Mouse (Mus musculus) forebrain, embryonic 10.5 days (tissue): Measurements from ENCODE around the gene Tmem178b. TPM values are rescaled to one million over a fixed set of nuclear protein-coding genes. Genes with fewer than 3 reads are reported as not detected.

ENCODE experiments used
- DNase-seq: peaks from one replicate; pipeline ENCODE4 v3.0.0-alpha.2; 2017; ENCODE audit warnings: low spot score; ENCODE audit errors: extremely low spot score
- H3K27ac ChIP-seq: fragments of 300-500 bp; sonication (generic); 2 replicates; pipeline ENCODE4 v1.5.1; 2016; ENCODE audit warnings: mild to moderate bottlenecking
- H3K27me3 ChIP-seq: fragments of 300-500 bp; sonication (generic); 2 replicates; pipeline ENCODE4 v1.6.1; 2016; ENCODE audit warnings: mild to moderate bottlenecking; ENCODE audit not compliant: poor library complexity, severe bottlenecking
- H3K36me3 ChIP-seq: fragments of 300-500 bp; sonication (generic); replicated peaks from 2 replicates; pipeline ENCODE4 v1.6.1; 2016; ENCODE audit warnings: mild to moderate bottlenecking, moderate library complexity
- H3K4me1 ChIP-seq: fragments of 300-500 bp; sonication (generic); 2 replicates; pipeline ENCODE4 v1.6.1; 2016
- H3K4me3 ChIP-seq: fragments of 300-500 bp; sonication (generic); 2 replicates; pipeline ENCODE4 v1.5.1; 2016; ENCODE audit warnings: mild to moderate bottlenecking, moderate library complexity
- H3K9me3 ChIP-seq: fragments of 300-500 bp; sonication (generic); 2 replicates; pipeline ENCODE4 v1.6.1; 2016; ENCODE audit warnings: mild to moderate bottlenecking, moderate library complexity
- WGBS: fragments of 180-500 bp; shearing (Covaris S2); methylation state at CpG from one replicate; pipeline ENCODE4 v1.1.7; 2016; 5-methylcytosine and 5-hydroxymethylcytosine counted together
- polyA plus RNA-seq: library from polyadenylated mRNA; unstranded; fragments of >200 nt; fragmentation: Nextera tagmentation; extraction: Ambion mirVana; gene quantifications from 2 replicates; pipeline ENCODE4 v1.2.1, GENCODE M21; 2016

Gene Tmem178b
- polyA plus RNA-seq, 1 experiment from 2014 or later: 1.3 TPM

DNA sequence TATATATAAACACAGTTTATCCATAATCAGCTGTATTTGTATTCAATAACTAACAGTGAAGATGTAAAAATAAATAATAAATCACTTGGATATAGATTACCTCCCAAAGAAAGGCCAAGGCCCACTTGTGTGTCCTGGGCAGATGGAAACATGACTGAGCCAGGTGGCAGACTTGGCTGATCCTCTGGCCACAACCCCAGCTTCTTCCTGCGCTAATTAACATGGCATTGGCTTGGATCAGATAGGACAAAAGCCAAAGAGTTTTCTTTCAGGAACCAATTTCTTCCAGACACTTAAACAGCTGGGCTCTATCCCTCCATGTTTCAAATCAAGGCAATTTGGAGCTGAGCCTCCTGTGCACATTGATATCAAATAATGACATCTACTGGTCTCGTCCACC is 355.9 kb downstream of the Tmem178b start:
- Histone ChIP-seq H3K4me3 (no peak overlapping the region), H3K27me3 (no peaks in the 10 kb centered on the region), H3K4me1 (no peaks in the 10 kb centered on the region), H3K9me3 (no peaks in the 10 kb centered on the region), H3K36me3 (no peaks in the 10 kb centered on the region), H3K27ac (no peak overlapping the region)
- WGBS: 86% methylated on average over 2 of the region's 2 CpGs
- no peak for DNase-seq

DNA sequence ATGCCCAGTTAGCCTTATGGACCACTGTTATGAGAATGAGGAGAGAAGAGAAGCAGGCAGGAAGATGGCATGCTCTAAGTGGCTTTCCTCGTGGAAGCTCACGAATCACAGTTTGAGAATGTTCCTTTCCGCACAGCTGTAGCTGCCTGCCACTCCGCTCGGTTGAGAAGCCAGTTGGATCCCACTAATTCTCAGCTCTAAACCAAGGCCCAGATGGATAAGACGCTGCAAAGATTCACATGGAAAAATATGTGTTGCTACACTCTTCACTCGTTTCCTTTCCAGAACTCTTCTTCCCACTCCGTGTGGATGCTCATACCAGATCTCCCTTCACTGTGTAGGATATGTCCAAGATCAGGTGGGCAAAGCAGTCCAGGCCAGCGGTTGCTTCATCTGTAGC is 356.9 kb downstream of the Tmem178b start:
- H3K4me1 ChIP-seq: no peaks in the 10 kb centered on the region
- no peak for DNase-seq
- WGBS: 90% methylated on average over 9 of the region's 9 CpGs
- H3K27ac ChIP-seq: no peak overlapping the region
- H3K9me3 ChIP-seq: no peaks in the 10 kb centered on the region
- H3K4me3 ChIP-seq: no peak overlapping the region
- no peaks in the 10 kb centered on the region for H3K36me3 ChIP-seq
- H3K27me3 ChIP-seq: no peaks in the 10 kb centered on the region

DNA sequence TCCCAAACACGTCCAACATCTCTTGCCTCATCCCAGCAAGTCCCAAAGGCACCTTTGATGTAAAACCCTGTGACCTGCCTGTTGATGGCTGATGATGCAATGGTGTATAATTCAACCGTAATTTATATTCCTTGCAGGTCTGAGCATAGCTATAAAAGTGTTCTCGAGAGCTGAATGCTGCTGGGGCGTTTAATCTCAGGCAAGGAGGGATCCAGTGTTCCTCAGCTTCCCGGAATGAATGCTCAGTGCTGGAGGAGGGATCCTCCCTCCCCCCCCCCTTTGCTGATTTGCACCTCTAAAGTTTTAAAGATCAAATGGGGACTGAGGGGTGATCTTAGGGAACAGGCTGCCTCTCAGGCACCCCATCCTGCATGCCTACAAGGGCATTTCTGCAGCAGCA is 361.0 kb downstream of the Tmem178b start:
- no peak overlapping the region for H3K4me3 ChIP-seq
- H3K9me3 ChIP-seq: no peaks in the 10 kb centered on the region
- 0 out of 2 replicates have a peak, but pooled peaks cover 3% of the 10 kb centered on the region for H3K4me1 ChIP-seq
- 66% methylated on average over 5 of the region's 5 CpGs for WGBS
- H3K27me3 ChIP-seq: no peaks in the 10 kb centered on the region
- H3K36me3 ChIP-seq: no peaks in the 10 kb centered on the region
- no peak overlapping the region for H3K27ac ChIP-seq
- DNase-seq: no peak

DNA sequence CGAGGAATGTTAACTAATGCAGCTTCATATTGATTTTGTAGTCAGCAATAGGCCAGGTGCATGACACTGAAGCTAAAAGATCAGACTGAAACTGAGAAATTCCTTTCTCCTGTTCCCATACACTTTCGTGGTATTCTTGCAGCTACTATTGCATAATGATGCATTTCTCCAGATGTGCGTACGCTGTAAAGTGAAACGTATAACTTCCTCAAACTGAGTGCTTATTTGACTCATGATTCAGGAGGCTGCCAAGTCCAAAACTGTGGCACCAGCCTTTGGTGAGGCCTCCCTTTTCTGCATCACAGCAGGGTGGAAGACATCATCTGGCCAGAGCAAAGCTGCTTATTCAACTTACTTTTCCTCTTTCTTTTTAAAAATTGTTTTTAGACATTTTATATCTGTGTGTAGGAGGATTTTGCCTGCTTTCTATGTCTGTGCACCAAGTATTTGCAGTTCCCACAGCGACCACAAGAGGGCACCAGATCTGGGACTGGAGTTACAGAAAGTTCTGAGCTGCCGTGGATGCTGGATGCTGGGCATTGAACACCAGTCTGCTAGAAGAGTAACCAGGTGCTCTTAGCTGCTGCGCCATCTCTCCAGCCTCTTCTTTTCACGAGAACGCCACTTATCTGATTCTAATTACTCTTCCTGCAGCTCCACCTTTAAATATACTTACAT is 362.9 kb downstream of the Tmem178b start:
- H3K4me1 ChIP-seq: 0 out of 2 replicates have a peak, but pooled peaks cover 3% of the 10 kb centered on the region
- H3K9me3 ChIP-seq: no peaks in the 10 kb centered on the region
- H3K36me3 ChIP-seq: no peaks in the 10 kb centered on the region
- no peak overlapping the region for H3K27ac ChIP-seq
- no peak overlapping the region for H3K4me3 ChIP-seq
- 51% methylated on average over 10 of the region's 10 CpGs for WGBS
- no peaks in the 10 kb centered on the region for H3K27me3 ChIP-seq
- peak; percentile 77 for DNase-seq

DNA sequence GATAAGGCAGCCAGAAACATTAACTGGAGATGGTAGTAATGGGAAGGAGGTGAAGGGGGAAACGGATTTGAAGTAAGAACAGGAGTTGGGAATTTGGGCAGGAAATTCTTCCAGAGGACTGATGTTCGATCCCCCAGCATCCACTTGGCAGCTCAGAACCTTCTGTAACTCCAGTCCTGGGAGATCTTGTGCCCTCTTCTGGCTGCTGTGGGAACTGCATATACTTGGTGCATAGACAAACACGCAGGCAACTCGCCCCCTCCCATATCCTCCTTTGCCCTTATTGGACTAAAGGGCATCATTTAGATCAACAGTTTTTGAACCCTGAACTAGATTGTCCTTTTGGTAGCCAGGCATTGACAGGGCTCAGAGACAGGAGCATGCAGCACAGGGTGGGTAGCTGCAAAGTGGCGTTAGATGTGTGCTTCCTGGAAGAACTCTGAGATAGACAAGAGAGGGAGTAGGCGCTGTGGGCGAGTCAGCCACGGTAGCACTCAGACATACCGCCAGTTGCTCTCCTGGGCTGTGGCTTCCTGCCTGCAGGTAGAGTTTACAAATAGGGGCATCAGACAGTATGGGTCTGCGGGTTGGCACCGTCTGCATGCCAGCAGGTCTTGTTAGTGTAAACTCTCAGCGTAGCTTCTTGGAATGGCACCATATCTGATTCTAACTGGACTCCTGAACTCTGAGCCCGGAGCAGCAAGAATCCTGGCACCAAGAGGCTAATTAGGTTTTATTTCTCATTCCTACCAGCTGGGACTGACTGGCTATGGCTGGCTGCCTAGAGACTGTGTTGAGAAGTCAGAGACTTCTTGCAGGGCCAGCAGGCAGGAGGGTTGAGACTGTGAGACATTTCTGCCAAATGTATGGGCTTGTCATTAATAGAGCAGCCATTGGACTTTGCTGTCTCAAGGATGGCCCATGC is 364.0 kb downstream of the Tmem178b start:
- 0 out of 2 replicates have a peak, but pooled peaks cover 3% of the 10 kb centered on the region for H3K4me1 ChIP-seq
- 71% methylated on average over 13 of the region's 13 CpGs for WGBS

DNA sequence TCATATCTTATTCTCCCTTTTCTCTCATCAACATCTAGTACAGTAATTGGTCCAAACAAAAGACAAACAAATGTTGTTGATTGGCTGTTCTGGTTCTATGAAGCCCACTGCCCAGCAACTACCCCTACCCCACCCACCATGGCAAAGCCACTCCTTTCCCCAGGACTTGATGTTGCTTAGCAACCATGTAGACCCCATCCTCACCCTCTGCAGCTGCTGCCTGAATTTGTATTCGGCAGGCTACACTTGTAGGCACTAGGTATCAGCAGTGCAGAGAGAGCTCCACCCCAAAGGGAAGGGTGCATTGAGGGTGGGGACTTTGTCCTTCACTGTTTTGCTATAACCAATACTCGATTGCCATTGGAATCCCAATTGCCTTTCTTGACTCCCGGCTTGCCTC is 365.8 kb downstream of the Tmem178b start:
- H3K9me3 ChIP-seq: no peaks in the 10 kb centered on the region
- WGBS: 74% methylated on average over 3 of the region's 3 CpGs
- no peak overlapping the region for H3K4me3 ChIP-seq
- no peaks in the 10 kb centered on the region for H3K27me3 ChIP-seq
- no peak overlapping the region for H3K27ac ChIP-seq
- 0 out of 2 replicates have a peak, but pooled peaks cover 3% of the 10 kb centered on the region for H3K4me1 ChIP-seq
- DNase-seq: no peak
- H3K36me3 ChIP-seq: no peaks in the 10 kb centered on the region

More for the DNA sequence above, 364.0 kb downstream of the Tmem178b start:
- no peaks in the 10 kb centered on the region for H3K36me3 ChIP-seq
- no peaks in the 10 kb centered on the region for H3K9me3 ChIP-seq
- no peak overlapping the region for H3K27ac ChIP-seq
- H3K27me3 ChIP-seq: no peaks in the 10 kb centered on the region
- no peak overlapping the region for H3K4me3 ChIP-seq
- peak; percentile 52 for DNase-seq

DNA sequence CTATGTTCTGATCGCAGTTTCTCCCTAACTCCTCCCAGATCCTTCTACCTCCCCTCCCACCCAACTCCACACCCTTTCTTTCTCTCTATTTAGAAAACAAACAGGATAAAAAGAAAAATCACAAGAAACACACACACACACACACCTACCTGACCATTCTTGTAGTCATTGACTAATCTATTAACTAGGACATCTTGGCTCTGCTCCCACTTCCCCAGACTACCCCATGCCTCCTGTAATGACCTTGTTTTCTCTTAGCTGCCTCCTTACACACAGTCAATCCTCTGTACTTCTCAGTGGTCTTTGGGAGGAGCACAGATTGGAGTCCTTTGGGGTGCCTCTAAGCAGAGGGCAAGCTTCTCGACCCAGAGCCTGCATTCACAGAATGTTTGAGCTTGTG is 367.6 kb downstream of the Tmem178b start:
- Histone ChIP-seq H3K36me3 (no peaks in the 10 kb centered on the region), H3K27me3 (no peaks in the 10 kb centered on the region), H3K4me3 (no peak overlapping the region), H3K4me1 (0 out of 2 replicates have a peak, but pooled peaks cover 3% of the 10 kb centered on the region), H3K27ac (no peak overlapping the region), H3K9me3 (no peaks in the 10 kb centered on the region)
- DNase-seq: no peak
- WGBS: 83% methylated on average over 2 of the region's 2 CpGs

DNA sequence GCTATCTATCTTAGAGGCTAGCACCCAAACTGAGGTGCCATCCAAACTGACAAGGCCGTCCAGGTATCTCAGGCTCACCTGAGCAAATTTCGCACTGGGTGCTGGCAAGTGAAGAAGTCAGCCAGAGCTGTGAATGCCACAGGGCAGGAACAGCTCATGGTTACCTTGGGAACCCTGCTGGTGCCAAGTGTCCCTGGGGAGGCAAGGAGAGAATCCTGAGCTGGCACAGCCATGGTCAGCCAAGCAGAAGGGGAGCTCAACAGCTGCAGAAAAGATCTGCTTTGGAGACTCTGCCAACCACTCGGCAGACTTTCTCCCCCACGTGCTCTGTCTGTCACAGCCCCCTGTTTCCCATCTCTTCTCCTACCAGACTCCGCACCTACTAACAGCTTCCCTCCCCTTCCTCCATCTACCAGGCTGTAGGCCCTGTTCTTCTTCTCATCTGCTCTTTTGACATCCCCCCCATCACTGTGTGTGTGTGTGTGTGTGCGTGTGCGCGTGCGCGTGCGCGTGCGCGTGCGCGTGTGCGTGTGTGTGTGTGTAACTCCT is 374.4 kb downstream of the Tmem178b start:
- Histone ChIP-seq H3K4me3 (no peak overlapping the region), H3K9me3 (no peaks in the 10 kb centered on the region), H3K4me1 (no peaks in the 10 kb centered on the region), H3K36me3 (no peaks in the 10 kb centered on the region), H3K27ac (no peak overlapping the region), H3K27me3 (no peaks in the 10 kb centered on the region)
- DNase-seq: no peak
- WGBS: 94% methylated on average over 17 of the region's 17 CpGs

DNA sequence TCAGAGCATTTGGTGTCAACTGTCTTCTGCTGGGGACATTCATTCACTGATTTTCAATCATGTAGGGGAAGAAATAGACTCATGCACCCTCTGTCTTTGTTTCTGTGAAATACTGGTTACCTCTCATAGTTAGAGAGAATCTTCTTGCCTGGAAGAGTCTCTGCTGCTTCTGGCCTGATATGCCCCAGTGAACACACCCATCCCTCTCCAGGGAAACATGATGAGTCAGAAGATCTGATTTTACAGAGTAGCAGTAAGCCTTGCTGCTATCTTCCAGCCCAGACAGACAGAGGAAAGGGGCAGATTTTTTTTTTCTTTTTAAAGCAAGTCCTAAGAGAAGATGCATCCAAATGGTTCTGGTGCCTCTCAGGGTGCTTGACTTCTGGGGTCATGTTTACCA is 376.9 kb downstream of the Tmem178b start:
- H3K27ac ChIP-seq: no peak overlapping the region
- no peaks in the 10 kb centered on the region for H3K27me3 ChIP-seq
- no peaks in the 10 kb centered on the region for H3K4me1 ChIP-seq
- no peaks in the 10 kb centered on the region for H3K36me3 ChIP-seq
- no peaks in the 10 kb centered on the region for H3K9me3 ChIP-seq
- no peak overlapping the region for H3K4me3 ChIP-seq
- DNase-seq: no peak

DNA sequence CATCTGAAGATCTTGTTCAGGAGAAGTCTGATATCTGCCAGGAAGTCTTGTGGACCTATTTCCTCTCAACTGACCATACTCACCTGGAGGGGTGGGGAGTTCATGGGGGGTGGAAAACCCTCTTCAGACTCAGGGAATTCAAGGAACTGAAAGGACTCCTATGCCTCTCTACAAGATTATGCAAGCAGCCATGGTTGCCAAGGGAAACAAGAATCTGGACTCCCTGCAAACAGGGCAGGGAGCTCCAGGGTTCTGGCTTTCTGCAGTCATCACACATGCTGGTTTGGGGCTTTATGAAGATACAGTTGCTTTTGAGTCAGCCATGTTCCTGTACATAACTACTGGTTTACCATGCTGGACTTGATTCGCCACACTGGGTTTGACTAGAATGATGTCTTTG is 390.6 kb downstream of the Tmem178b start:
- Histone ChIP-seq H3K36me3 (no peaks in the 10 kb centered on the region), H3K27ac (no peak overlapping the region), H3K27me3 (no peaks in the 10 kb centered on the region), H3K9me3 (no peaks in the 10 kb centered on the region), H3K4me3 (no peak overlapping the region), H3K4me1 (no peaks in the 10 kb centered on the region)
- no peak for DNase-seq
- 96% methylated on average over 1 of the region's 1 CpGs for WGBS

DNA sequence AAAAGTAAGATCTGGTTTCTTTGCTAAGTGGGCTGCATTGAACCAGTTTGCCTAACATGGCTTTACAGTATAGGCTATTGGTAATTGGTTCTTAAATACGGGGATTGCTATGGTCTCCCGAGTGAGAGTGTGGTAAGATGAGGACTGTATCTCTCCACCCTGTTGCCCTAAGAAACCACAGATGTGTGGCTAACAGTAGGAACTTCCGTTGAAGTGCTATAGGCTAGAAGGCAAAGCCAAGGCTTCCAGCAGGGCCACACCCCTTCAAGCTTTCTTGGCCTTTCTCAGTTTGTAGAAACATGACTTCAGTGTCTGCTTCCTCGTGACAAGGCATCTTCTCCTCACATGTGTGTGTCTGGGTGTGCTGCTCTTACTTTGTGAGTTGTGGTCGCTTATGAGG is 427.6 kb downstream of the Tmem178b start:
- H3K4me1 ChIP-seq: no peaks in the 10 kb centered on the region
- H3K4me3 ChIP-seq: no peak overlapping the region
- no peak overlapping the region for H3K27ac ChIP-seq
- no peak for DNase-seq
- no peaks in the 10 kb centered on the region for H3K9me3 ChIP-seq
- no peaks in the 10 kb centered on the region for H3K36me3 ChIP-seq
- 81% methylated on average over 5 of the region's 5 CpGs for WGBS
- H3K27me3 ChIP-seq: no peaks in the 10 kb centered on the region

DNA sequence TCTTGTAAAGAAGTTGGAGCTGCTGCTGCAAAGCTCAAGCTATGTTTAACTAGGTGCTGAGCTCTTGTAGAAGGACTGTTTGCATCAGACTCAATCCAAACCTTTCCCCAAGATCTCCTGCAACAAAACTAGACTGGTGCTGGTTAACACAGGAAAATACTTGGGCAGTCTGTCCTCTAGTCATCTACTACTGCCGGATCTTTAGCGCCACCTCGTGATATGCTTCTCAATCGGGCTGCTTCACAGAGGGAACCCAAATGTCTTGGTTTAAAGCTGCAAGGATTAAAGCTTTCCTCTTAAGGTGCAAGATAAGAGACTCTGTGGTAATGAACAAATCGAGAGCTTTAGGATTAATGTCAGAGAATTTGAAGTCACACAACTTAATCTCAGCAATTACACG is 430.3 kb downstream of the Tmem178b start:
- H3K27me3 ChIP-seq: no peaks in the 10 kb centered on the region
- 18% methylated on average over 6 of the region's 6 CpGs for WGBS

More for the DNA sequence above, 430.3 kb downstream of the Tmem178b start:
- no peaks in the 10 kb centered on the region for H3K36me3 ChIP-seq
- H3K27ac ChIP-seq: no peak overlapping the region
- no peaks in the 10 kb centered on the region for H3K9me3 ChIP-seq
- no peaks in the 10 kb centered on the region for H3K4me1 ChIP-seq
- DNase-seq: no peak
- no peak overlapping the region for H3K4me3 ChIP-seq
